Mouse (Mus musculus) layer of hippocampus, adult 6 months (tissue): Measurements from ENCODE around the gene Adamts5. TPM values are rescaled to one million over a fixed set of nuclear protein-coding genes. Genes with fewer than 3 reads are reported as not detected.

Experiments
- long read RNA-seq, 2 experiments: library from polyadenylated mRNA; unstranded; transcript quantifications; one replicate each; pipeline ENCODE4 v2.0.0; 2019 to 2020
- polyA plus RNA-seq: library from polyadenylated mRNA; unstranded; fragments of <200 nt; fragmentation: Nextera tagmentation; gene quantifications from 2 replicates; pipeline ENCODE4 v1.2.3, GENCODE M21; 2021

The Adamts5 gene
- polyA plus RNA-seq: 0.19 TPM in 2 replicates
- long read RNA-seq, experiment 1: 0 reads
- long read RNA-seq, experiment 2, full-length matches to known transcripts: 12 of 15 reads
- long read RNA-seq, experiment 2, partial matches to known transcripts: 0 of 15 reads
- long read RNA-seq, experiment 2, other reads (novel, unspliced or antisense): 3 of 15 reads

GRCm38 (mm10) chr16:85901581-85901910 lies at the start of gene Adamts5:
Gene Adamts5 (minus strand): TSS chr16:85901828.

Other genes with a start within 250 kb of the Adamts5 start
- 8.8 and 14.8 TPM in 2 replicates for gene Adamts1, start 98.7 kb downstream of the Adamts5 start, polyA plus RNA-seq